Mouse (Mus musculus) midbrain, embryonic 14.5 days (tissue): Measurements from ENCODE around the gene Ndufb5. TPM values are rescaled to one million over a fixed set of nuclear protein-coding genes. Genes with fewer than 3 reads are reported as not detected.
"Not testable (repeated sequence)": the region's sequence is repeated elsewhere in the genome, so short reads cannot be mapped to it uniquely, and the experiment has no call there.

ENCODE experiments used
- ATAC-seq: fragments of 200-750 bp; cut with Nextera tagmentation; 2 replicates; pipeline ENCODE4 v1.8.0; 2017; ENCODE audit warnings: moderate number of reproducible peaks, moderate library complexity; ENCODE audit not compliant: low FRiP score, low TSS enrichment
- DNase-seq: peaks from one replicate; pipeline ENCODE4 v3.0.0-alpha.2; 2015
- H3K27ac ChIP-seq: fragments of 300-500 bp; sonication (generic); replicated peaks from 2 replicates; pipeline ENCODE4 v1.5.1; 2014; ENCODE audit warnings: mild to moderate bottlenecking, low read depth, low read length, moderate library complexity
- H3K27me3 ChIP-seq: fragments of 300-500 bp; sonication (generic); 2 replicates; pipeline ENCODE4 v1.6.1; 2014; ENCODE audit warnings: low read length, control low read depth, mixed read lengths; ENCODE audit not compliant: control insufficient read depth, insufficient read depth
- H3K36me3 ChIP-seq: fragments of 300-500 bp; sonication (generic); 2 replicates; pipeline ENCODE4 v1.6.1; 2014; ENCODE audit warnings: low read length, control low read depth; ENCODE audit not compliant: control insufficient read depth, insufficient read depth
- H3K4me1 ChIP-seq: fragments of 300-500 bp; sonication (generic); 2 replicates; pipeline ENCODE4 v1.6.1; 2014; ENCODE audit warnings: mild to moderate bottlenecking, antibody characterized with exemption, low read length, control low read depth; ENCODE audit not compliant: control insufficient read depth, insufficient read depth
- H3K4me2 ChIP-seq: fragments of 300-500 bp; sonication (generic); 2 replicates; pipeline ENCODE4 v1.6.1; 2014; ENCODE audit warnings: mild to moderate bottlenecking, low read length, moderate library complexity
- H3K4me3 ChIP-seq: fragments of 300-500 bp; sonication (generic); replicated peaks from 2 replicates; pipeline ENCODE4 v1.5.1; 2014; ENCODE audit warnings: low read depth, low read length
- H3K9ac ChIP-seq: fragments of 300-500 bp; sonication (generic); replicated peaks from 2 replicates; pipeline ENCODE4 v1.6.1; 2014; ENCODE audit warnings: mild to moderate bottlenecking, low read length, moderate library complexity
- H3K9me3 ChIP-seq: fragments of 300-500 bp; sonication (generic); 2 replicates; pipeline ENCODE4 v1.6.1; 2016; ENCODE audit warnings: low read length, control low read depth, mixed read lengths; ENCODE audit not compliant: control insufficient read depth
- WGBS: fragments of 180-500 bp; shearing (Covaris S2); extraction: QIAGEN DNeasy Blood & Tissue Kit; methylation state at CpG from one replicate; pipeline ENCODE4 v1.1.7; 2014; 5-methylcytosine and 5-hydroxymethylcytosine counted together
- polyA plus RNA-seq: library from polyadenylated mRNA; unstranded; fragments of >200 nt; fragmentation: Nextera tagmentation; extraction: Ambion mirVana; gene quantifications from 2 replicates; pipeline ENCODE4 v1.2.1, GENCODE M21; 2014

The Ndufb5 gene
- polyA plus RNA-seq, 1 experiment from 2014 or later: 336 TPM

DNA sequence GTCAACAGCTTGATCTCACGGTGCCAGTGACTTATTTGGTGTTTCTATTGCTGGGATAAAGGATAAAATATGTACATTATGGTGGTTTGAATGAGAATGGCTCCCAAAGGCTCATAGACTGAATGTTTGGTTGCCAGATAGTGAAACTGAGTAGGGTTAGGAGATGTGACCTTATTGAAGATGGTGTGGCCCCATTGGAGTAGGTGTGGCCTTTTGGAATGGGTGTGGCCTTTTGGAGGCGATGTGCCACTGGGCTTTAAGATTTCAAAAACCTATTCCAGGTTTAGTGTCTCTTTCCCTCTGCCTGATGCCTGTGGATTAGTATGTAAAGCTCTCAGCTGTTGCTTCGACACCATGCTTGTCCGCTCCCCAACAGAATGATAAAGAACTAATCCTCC, 41.2 kb upstream of the Ndufb5 start:
- no peak overlapping the region for H3K27ac ChIP-seq
- WGBS: 83% methylated on average over 4 of the region's 4 CpGs
- ATAC-seq (no peak), DNase-seq (no peak)
- H3K4me1 ChIP-seq: no peaks in the 10 kb centered on the region
- no peak overlapping the region for H3K9ac ChIP-seq
- H3K4me3 ChIP-seq: no peak overlapping the region
- no peak overlapping the region for H3K4me2 ChIP-seq
- no peaks in the 10 kb centered on the region for H3K36me3 ChIP-seq
- H3K27me3 ChIP-seq: no peaks in the 10 kb centered on the region
- H3K9me3 ChIP-seq: no peaks in the 10 kb centered on the region

DNA sequence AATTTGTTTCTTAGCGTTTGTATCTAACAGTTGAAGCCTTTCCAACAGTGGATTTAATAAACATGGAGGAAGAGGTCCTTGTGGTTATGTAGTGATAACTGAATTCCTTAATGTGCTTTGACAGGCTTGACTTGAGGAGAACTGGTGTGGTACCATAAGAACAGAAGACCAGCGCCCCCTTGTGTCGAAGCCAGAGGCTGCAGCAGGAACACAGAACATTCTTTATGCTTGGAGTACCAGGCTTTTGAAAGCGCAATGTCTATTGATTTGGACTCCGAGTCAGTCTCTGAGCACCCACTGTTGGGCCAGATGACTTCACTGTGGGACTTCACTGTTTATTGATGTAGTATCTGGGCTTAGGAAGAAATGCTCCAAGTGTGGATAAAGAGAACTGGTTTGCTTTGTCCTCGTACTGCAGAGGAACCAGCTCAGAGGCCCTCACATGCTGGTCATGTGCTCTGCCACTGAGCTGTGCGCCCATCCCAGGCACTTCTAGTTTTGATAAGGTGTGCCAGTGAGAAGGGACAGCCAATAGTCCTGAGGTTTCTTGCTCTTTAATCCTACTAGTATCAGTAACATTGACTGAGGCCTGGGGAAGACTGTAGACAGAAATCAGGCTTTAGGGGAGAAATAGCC, 38.4 kb upstream of the Ndufb5 start:
- H3K4me2 ChIP-seq: no peak overlapping the region
- peak; percentile 46; the same call in 1 of the 2 replicates for ATAC-seq

DNA sequence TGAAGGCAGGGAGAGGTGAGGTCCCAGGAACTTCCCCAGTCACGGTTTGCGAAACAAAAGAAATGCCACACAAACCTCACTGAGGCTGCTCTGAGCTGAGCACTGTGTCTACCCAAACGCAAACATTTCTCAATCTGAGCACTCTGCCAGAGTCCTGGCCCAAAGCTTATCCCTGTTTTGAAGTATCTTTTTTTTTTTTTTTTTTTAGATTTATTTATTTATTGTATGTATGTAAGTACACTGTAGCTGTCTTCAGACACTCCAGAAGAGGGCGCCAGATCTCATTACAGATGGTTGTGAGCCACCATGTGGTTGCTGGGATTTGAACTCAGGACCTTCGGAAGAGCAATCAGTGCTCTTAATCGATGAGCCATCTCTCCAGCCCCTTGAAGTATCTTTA, 32.8 kb upstream of the Ndufb5 start:
- not testable (repeated sequence) for H3K4me3 ChIP-seq, H3K27ac ChIP-seq, H3K9ac ChIP-seq, H3K4me2 ChIP-seq, DNase-seq, H3K9me3 ChIP-seq, H3K27me3 ChIP-seq, ATAC-seq, H3K4me1 ChIP-seq, H3K36me3 ChIP-seq
- WGBS: 96% methylated on average over 6 of the region's 6 CpGs

More for the DNA sequence above, 38.4 kb upstream of the Ndufb5 start:
- H3K4me3 ChIP-seq: no peak overlapping the region
- WGBS: 32% methylated on average over 7 of the region's 7 CpGs
- no peaks in the 10 kb centered on the region for H3K36me3 ChIP-seq
- no peaks in the 10 kb centered on the region for H3K9me3 ChIP-seq
- H3K4me1 ChIP-seq: no peaks in the 10 kb centered on the region
- DNase-seq: peak; percentile 93
- H3K27me3 ChIP-seq: no peaks in the 10 kb centered on the region
- H3K27ac ChIP-seq: no peak overlapping the region
- H3K9ac ChIP-seq: no peak overlapping the region

DNA sequence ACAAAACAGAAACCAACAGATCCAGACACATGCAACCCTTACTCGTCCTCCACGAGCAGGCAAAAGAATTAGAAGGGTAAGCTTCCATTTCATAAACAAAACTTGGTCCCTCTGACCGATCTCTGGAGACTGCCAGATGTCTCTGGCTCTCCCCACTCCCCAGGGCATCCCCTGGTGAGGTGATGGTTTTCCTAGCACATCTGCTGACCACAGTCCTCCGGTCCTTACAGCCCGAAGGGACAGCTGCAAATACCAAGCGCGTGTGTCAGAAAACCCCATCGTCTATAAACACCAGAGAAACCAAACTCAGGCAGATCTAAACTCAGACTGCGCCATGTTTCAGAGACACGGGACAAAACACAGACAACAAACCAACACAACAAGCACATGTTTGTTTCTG, 32.2 kb upstream of the Ndufb5 start:
- not testable (repeated sequence) for H3K9ac ChIP-seq, H3K27me3 ChIP-seq, H3K4me1 ChIP-seq, H3K27ac ChIP-seq, H3K4me3 ChIP-seq, H3K4me2 ChIP-seq, H3K9me3 ChIP-seq, H3K36me3 ChIP-seq, ATAC-seq, DNase-seq
- 93% methylated on average over 10 of the region's 10 CpGs for WGBS

DNA sequence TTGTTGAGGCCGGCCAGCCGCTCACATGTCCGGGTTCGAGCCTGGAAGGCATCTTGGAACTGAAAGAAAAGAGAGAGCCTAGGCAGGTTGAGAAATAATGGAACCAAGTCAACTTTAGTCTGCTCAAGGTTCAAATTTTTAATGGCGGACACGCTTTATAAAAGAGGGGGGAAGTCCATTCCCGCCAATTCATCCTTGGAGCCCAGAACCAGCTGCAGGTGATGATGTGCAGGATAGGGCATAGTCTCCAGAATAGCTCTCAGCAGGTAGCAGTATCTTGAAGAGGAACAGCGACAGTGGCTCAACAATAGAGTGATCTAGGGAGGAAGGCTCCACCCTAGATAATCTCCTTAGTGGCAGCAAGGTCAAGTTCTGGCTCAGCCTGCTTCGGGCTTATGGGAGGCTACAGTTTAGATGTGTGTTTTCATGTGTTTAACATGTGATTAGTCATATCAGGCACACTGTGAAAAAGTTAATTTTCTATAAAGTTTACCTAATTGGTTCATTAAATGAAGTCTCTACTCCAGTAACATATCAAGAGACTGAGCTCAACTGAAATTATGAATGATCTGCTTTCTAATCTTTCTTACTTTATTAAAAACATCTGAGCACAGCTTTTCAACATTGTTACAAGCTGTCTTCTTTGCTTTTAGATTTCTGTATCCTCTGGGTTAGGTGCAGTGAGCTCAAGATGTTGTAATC, 31.0 kb upstream of the Ndufb5 start, which contains the start of gene Actl6a:
TSS of gene Actl6a (plus strand) at position 652 of the 702 bp plus-strand sequence.
- H3K9me3 ChIP-seq, H3K4me2 ChIP-seq, ATAC-seq, H3K4me3 ChIP-seq, H3K9ac ChIP-seq, DNase-seq, H3K27ac ChIP-seq, H3K27me3 ChIP-seq, H3K4me1 ChIP-seq, H3K36me3 ChIP-seq: not testable (repeated sequence)
- WGBS: 81% methylated on average over 9 of the region's 9 CpGs

DNA sequence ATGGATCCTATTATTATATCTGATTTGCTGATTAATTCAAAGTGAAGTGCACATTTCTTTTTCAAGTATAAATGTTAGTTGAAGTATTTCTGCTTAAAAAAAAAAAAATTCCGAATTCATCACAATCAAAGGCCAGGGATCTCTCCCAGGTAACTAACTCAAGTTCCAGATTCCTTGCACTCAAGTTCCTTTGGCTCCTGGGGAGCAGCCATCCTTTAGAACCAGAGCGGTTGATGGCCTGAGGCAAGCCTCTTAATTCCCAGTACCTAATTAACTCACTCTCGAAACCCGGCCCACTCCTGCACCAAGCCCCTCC, 28.8 kb upstream of the Ndufb5 start:
- Histone ChIP-seq H3K9ac (no peak overlapping the region), H3K4me1 (peaks cover 4% of the 10 kb centered on the region; the same call in 1 of the 2 replicates), H3K9me3 (no peaks in the 10 kb centered on the region), H3K4me3 (peak overlapping the region; percentile 96), H3K27me3 (no peaks in the 10 kb centered on the region), H3K36me3 (peaks cover 14% of the 10 kb centered on the region), H3K4me2 (peak overlapping the region; percentile 44), H3K27ac (0 out of 2 replicates have a peak overlapping the region, but pooled peaks have one; percentile 6)
- ATAC-seq (no peak), DNase-seq (no peak)
- 4% methylated on average over 4 of the region's 4 CpGs for WGBS

DNA sequence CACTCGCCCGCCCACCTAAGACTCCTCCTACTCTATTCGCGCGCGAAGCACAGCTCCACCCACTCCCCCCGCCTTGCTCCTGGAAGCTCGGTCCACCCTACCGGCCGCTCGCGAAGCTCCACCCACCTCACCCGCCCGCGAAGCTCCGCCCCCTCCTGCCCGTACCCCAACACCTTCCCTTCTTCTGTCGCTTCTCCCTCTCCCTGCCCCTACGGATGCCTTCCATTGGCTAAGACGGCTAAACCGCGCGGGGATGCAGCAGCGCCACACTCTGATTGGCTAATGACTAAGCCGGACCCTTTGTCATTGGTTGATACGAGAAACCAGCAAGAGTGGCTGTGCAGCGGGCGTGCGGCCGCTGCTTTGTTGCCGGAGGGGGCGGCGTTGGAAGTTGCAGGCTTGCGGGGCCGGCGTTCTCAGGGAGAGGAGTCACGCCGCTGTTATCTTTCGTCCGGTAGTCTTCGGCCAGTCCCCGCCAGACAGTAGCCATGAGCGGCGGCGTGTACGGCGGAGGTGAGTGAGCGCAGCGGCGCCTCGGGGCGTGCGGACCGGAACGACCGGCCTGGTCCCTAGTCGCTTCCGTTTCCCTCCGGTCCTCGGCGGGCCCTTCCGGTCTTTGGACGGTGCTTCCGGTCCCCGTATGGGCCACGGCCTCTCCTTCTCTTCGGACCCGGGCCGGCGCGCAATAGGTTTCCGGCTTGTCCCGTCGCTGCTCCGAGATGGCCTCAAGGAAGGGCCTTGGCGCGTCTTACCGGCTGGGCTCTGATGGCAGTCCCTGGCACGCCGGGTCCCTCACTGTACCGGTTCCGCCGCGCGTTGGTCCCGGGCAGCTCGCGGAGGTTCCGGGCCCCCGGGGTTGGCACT, 28.2 kb upstream of the Ndufb5 start:
- Histone ChIP-seq H3K4me3 (peak overlapping the region; percentile 96), H3K36me3 (peaks cover 20% of the 10 kb centered on the region), H3K4me1 (peaks cover 4% of the 10 kb centered on the region; the same call in 1 of the 2 replicates), H3K4me2 (peak overlapping the region; percentile 80), H3K9ac (peak overlapping the region; percentile 96), H3K27ac (peak overlapping the region; percentile 91), H3K9me3 (no peaks in the 10 kb centered on the region), H3K27me3 (no peaks in the 10 kb centered on the region)
- under 1% methylated on average over 90 of the region's 90 CpGs for WGBS
- DNase-seq (peak; percentile 98), ATAC-seq (peak; percentile 100)

DNA sequence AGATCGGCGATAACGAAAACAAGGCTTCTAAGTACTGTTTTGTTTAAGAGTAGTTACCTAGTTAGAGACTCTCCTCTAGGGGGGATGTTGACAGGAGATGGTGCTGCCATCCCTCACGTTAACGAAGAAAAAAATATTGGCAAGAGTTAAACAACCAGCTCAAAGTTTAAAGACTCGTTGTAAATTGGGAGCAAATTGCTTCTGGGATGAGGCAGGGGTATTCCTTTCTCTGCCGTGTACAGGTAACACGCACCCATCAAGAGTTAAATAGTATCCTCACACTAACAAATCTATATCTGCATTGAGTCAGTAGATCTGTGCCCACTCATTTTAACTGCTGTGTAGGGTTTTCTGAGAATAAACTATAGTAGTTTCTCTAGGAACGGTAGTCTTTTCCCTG, 27.4 kb upstream of the Ndufb5 start:
- H3K9ac ChIP-seq: peak overlapping the region; percentile 96
- H3K27me3 ChIP-seq: no peaks in the 10 kb centered on the region
- H3K36me3 ChIP-seq: peaks cover 28% of the 10 kb centered on the region
- H3K27ac ChIP-seq: peak overlapping the region; percentile 91
- no peak for ATAC-seq
- peak overlapping the region; percentile 80 for H3K4me2 ChIP-seq
- 9% methylated on average over 9 of the region's 9 CpGs for WGBS
- no peaks in the 10 kb centered on the region for H3K9me3 ChIP-seq
- peaks cover 4% of the 10 kb centered on the region; the same call in 1 of the 2 replicates for H3K4me1 ChIP-seq
- no peak for DNase-seq
- peak overlapping the region; percentile 96 for H3K4me3 ChIP-seq
